Comparison of ENCODE assay signal across 8 mouse cellular contexts in genomic region chr4:120024071-120024470, GRCm38 (mm10). TPM values are rescaled to one million over a fixed set of nuclear protein-coding genes. Genes with fewer than 3 reads are reported as not detected.
DNase-seq lines count a peak whose midpoint lies in the region; ATAC-seq lines count a peak whose summit lies in the region.

No protein-coding gene starts in this region.

- ATAC-seq in heart, embryonic 11.5 days (replicated peaks; ENCODE audit: insufficient number of reproducible peaks, low FRiP score, low TSS enrichment): no peak
- ATAC-seq in frontal cortex, adult (ENCODE audit: low TSS enrichment): peak; percentile 86

- no peak overlapping the region for H3K9ac ChIP-seq in heart, embryonic 11.5 days (ENCODE audit: low read depth, low read length)

- DNase-seq in heart, adult 18-20 months: peak; percentile 31 to 62
- peak; percentile 93 for DNase-seq in brain, adult 2 months (ENCODE audit: low read depth, low spot score)
- DNase-seq in layer of hippocampus, adult 11-12 months (ENCODE audit: low spot score): peak; percentile 76
- DNase-seq in retina, adult 2 months (ENCODE audit: low read depth, low spot score): peak; percentile 20
- DNase-seq in urinary bladder, postnatal 25 days (ENCODE audit: low spot score): no peak
- no peak for DNase-seq in B cell, adult 2 months

- H3K9me3 ChIP-seq in heart, embryonic 11.5 days (replicated peaks; ENCODE audit: control insufficient read depth, low read length): no peaks in the 10 kb centered on the region

- H3K4me2 ChIP-seq in heart, embryonic 11.5 days: no peak overlapping the region

- H3K27ac ChIP-seq in heart, embryonic 11.5 days (ENCODE audit: low read depth, low read length): no peak overlapping the region

- no peak overlapping the region for H3K4me3 ChIP-seq in heart, embryonic 11.5 days (ENCODE audit: low read depth, low read length)

- no peaks in the 10 kb centered on the region for H3K4me1 ChIP-seq in heart, embryonic 11.5 days (ENCODE audit: control insufficient read depth, insufficient read depth, low read length)

- H3K27me3 ChIP-seq in heart, embryonic 11.5 days (ENCODE audit: control insufficient read depth, insufficient read depth, low read length): 0 out of 2 replicates have a peak, but pooled peaks cover 2% of the 10 kb centered on the region

- H3K36me3 ChIP-seq in heart, embryonic 11.5 days (ENCODE audit: control insufficient read depth, insufficient read depth, low read length): no peaks in the 10 kb centered on the region

- WGBS in heart, embryonic 11.5 days (ENCODE audit: insufficient replicate concordance): 49% methylated on average over 10 of the region's 10 CpGs

RNA-seq across cellular contexts. Expression of gene AL607142.1, which starts 40.7 kb away (rescaled TPM):
- not detected for total RNA-seq in heart, adult 18-20 months (2021)
- not detected in 2 replicates for polyA plus RNA-seq in heart, embryonic 11.5 days (2014; fragmentation: Nextera tagmentation; extraction: Ambion mirVana)

Comparison
In these comparisons a context has a peak if more than half of its experiments do, and no peak if none do; other contexts are left out.
1. DNase-seq: peak in heart, adult 18-20 months (2 of 2), brain, adult 2 months (single experiment), layer of hippocampus, adult 11-12 months (single experiment) and retina, adult 2 months (single experiment); none in urinary bladder, postnatal 25 days (single experiment) and B cell, adult 2 months (0 of 2).